Mouse (Mus musculus) embryonic facial prominence, embryonic 10.5 days (tissue): ENCODE measurements around the gene Irx4. TPM values are rescaled to one million over a fixed set of nuclear protein-coding genes. Genes with fewer than 3 reads are reported as not detected.

Source experiments
- DNase-seq: peaks from one replicate; pipeline ENCODE4 v3.0.0-alpha.2; 2017; ENCODE audit warnings: low spot score
- H3K27ac ChIP-seq: fragments of 300-500 bp; sonication (generic); replicated peaks from 2 replicates; pipeline ENCODE4 v1.5.1; 2016; ENCODE audit warnings: mild to moderate bottlenecking
- H3K27me3 ChIP-seq: fragments of 300-500 bp; sonication (generic); replicated peaks from 2 replicates; pipeline ENCODE4 v1.6.1; 2016; ENCODE audit warnings: low read depth, mild to moderate bottlenecking; ENCODE audit not compliant: poor library complexity, severe bottlenecking
- H3K36me3 ChIP-seq: fragments of 300-500 bp; sonication (generic); replicated peaks from 2 replicates; pipeline ENCODE4 v1.6.1; 2016; ENCODE audit warnings: mild to moderate bottlenecking, moderate library complexity
- H3K4me1 ChIP-seq: fragments of 300-500 bp; sonication (generic); 2 replicates; pipeline ENCODE4 v1.6.1; 2016
- H3K4me3 ChIP-seq: fragments of 300-500 bp; sonication (generic); 2 replicates; pipeline ENCODE4 v1.5.1; 2016; ENCODE audit warnings: mild to moderate bottlenecking, moderate library complexity
- H3K9me3 ChIP-seq: fragments of 300-500 bp; sonication (generic); 2 replicates; pipeline ENCODE4 v1.6.1; 2016; ENCODE audit warnings: mild to moderate bottlenecking
- WGBS: fragments of 180-500 bp; shearing (Covaris S2); methylation state at CpG from one replicate; pipeline ENCODE4 v1.1.7; 2016; 5-methylcytosine and 5-hydroxymethylcytosine counted together
- polyA plus RNA-seq: library from polyadenylated mRNA; unstranded; fragments of >200 nt; fragmentation: Nextera tagmentation; extraction: Ambion mirVana; gene quantifications from 2 replicates; pipeline ENCODE4 v1.2.1, GENCODE M21; 2016

Irx4 gene
- polyA plus RNA-seq, 1 experiment from 2014 or later = 3.8 TPM

GRCm38 (mm10) chr13:73262336-73263127 is 2.3 kb downstream of the Irx4 start:
- Histone ChIP-seq H3K27me3 (peaks cover 100% of the 10 kb centered on the region), H3K4me3 (peak overlapping the region; percentile 45), H3K36me3 (no peaks in the 10 kb centered on the region), H3K9me3 (no peaks in the 10 kb centered on the region), H3K4me1 (peaks cover 55% of the 10 kb centered on the region), H3K27ac (no peak overlapping the region)
- DNase-seq = peak; percentile 23
- 2% methylated on average over 24 of the region's 24 CpGs for WGBS

- Histone ChIP-seq H3K4me3 (peak overlapping the region; percentile 45), H3K9me3 (no peaks in the 10 kb centered on the region), H3K36me3 (no peaks in the 10 kb centered on the region), H3K4me1 (peaks cover 57% of the 10 kb centered on the region), H3K27me3 (peaks cover 100% of the 10 kb centered on the region), H3K27ac (no peak overlapping the region)
- peak; percentile 69 for DNase-seq
- 1% methylated on average over 40 of the region's 40 CpGs for WGBS
These were observed 3.1 kb downstream of the Irx4 start for GRCm38 (mm10) chr13:73263128-73263971.

- DNase-seq = peak; percentile 43
- H3K36me3 ChIP-seq = no peaks in the 10 kb centered on the region
- peak overlapping the region; percentile 45 for H3K4me3 ChIP-seq
- H3K9me3 ChIP-seq = no peaks in the 10 kb centered on the region
- 2% methylated on average over 29 of the region's 29 CpGs for WGBS
- peaks cover 65% of the 10 kb centered on the region for H3K4me1 ChIP-seq
- peaks cover 100% of the 10 kb centered on the region for H3K27me3 ChIP-seq
- no peak overlapping the region for H3K27ac ChIP-seq
These were observed 4.0 kb downstream of the Irx4 start for GRCm38 (mm10) chr13:73264166-73264735.

- H3K36me3 ChIP-seq = no peaks in the 10 kb centered on the region
- DNase-seq = peak; percentile 33
- H3K27ac ChIP-seq = no peak overlapping the region
These were observed 4.6 kb downstream of the Irx4 start for GRCm38 (mm10) chr13:73264831-73265230.

GRCm38 (mm10) chr13:73265442-73265841 is 5.2 kb downstream of the Irx4 start:
- H3K4me3 ChIP-seq = peak overlapping the region; percentile 50
- H3K4me1 ChIP-seq = peaks cover 62% of the 10 kb centered on the region
- H3K27me3 ChIP-seq = peaks cover 100% of the 10 kb centered on the region
- no peak overlapping the region for H3K27ac ChIP-seq
- peak; percentile 68 for DNase-seq
- H3K9me3 ChIP-seq = no peaks in the 10 kb centered on the region
- H3K36me3 ChIP-seq = no peaks in the 10 kb centered on the region
- under 1% methylated on average over 28 of the region's 28 CpGs for WGBS

More at GRCm38 (mm10) chr13:73264831-73265230, 4.6 kb downstream of the Irx4 start:
- Histone ChIP-seq H3K4me3 (peak overlapping the region; percentile 50; the same call in 1 of the 2 replicates), H3K4me1 (peaks cover 65% of the 10 kb centered on the region), H3K9me3 (no peaks in the 10 kb centered on the region), H3K27me3 (peaks cover 100% of the 10 kb centered on the region)
- WGBS = 14% methylated on average over 8 of the region's 8 CpGs

GRCm38 (mm10) chr13:73267551-73267950 is 7.3 kb downstream of the Irx4 start:
- no peaks in the 10 kb centered on the region for H3K9me3 ChIP-seq
- DNase-seq = no peak
- H3K27me3 ChIP-seq = peaks cover 100% of the 10 kb centered on the region
- no peaks in the 10 kb centered on the region for H3K36me3 ChIP-seq
- H3K4me3 ChIP-seq = no peak overlapping the region
- 11% methylated on average over 10 of the region's 10 CpGs for WGBS
- peaks cover 63% of the 10 kb centered on the region for H3K4me1 ChIP-seq
- H3K27ac ChIP-seq = no peak overlapping the region

DNA sequence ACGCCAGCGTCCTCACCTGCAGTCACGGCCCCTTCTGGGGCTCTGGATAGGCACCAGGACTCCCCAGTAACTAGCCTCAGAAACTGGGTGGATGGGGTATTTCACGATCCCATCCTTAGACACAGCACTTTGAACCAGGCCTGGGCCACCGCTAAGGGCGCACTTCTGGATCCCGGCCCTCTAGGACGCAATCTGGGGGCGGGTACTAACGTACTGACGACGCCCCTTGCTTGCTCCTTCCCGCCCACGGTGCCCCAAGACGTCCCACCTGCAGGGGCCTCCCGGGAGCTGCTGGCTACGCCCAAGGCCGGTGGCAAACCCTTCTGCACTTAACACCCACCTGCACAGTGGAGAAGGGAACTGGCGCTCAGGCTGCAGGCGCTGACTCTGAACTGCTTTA is 8.4 kb downstream of the Irx4 start:
- peaks cover 57% of the 10 kb centered on the region for H3K4me1 ChIP-seq
- H3K4me3 ChIP-seq = peak overlapping the region; percentile 25
- no peaks in the 10 kb centered on the region for H3K9me3 ChIP-seq
- H3K27me3 ChIP-seq = peaks cover 100% of the 10 kb centered on the region
- DNase-seq = peak; percentile 63
- WGBS = 3% methylated on average over 20 of the region's 20 CpGs
- H3K36me3 ChIP-seq = no peaks in the 10 kb centered on the region
- H3K27ac ChIP-seq = no peak overlapping the region

GRCm38 (mm10) chr13:73269251-73269650 is 9.0 kb downstream of the Irx4 start:
- 10% methylated on average over 15 of the region's 15 CpGs for WGBS

GRCm38 (mm10) chr13:73269891-73270290 is 9.6 kb downstream of the Irx4 start:
- Histone ChIP-seq H3K4me3 (no peak overlapping the region), H3K9me3 (no peaks in the 10 kb centered on the region), H3K36me3 (no peaks in the 10 kb centered on the region), H3K27me3 (peaks cover 100% of the 10 kb centered on the region), H3K4me1 (peaks cover 45% of the 10 kb centered on the region), H3K27ac (no peak overlapping the region)
- DNase-seq = peak; percentile 22
- WGBS = 15% methylated on average over 3 of the region's 3 CpGs

More at GRCm38 (mm10) chr13:73269251-73269650, 9.0 kb downstream of the Irx4 start:
- Histone ChIP-seq H3K27me3 (peaks cover 100% of the 10 kb centered on the region), H3K4me1 (peaks cover 51% of the 10 kb centered on the region), H3K4me3 (no peak overlapping the region), H3K27ac (no peak overlapping the region), H3K9me3 (no peaks in the 10 kb centered on the region), H3K36me3 (no peaks in the 10 kb centered on the region)
- no peak for DNase-seq

GRCm38 (mm10) chr13:73270451-73271081 is 10.3 kb downstream of the Irx4 start:
- Histone ChIP-seq H3K4me1 (peaks cover 38% of the 10 kb centered on the region), H3K27ac (no peak overlapping the region), H3K27me3 (peaks cover 100% of the 10 kb centered on the region), H3K9me3 (no peaks in the 10 kb centered on the region), H3K36me3 (no peaks in the 10 kb centered on the region), H3K4me3 (peak overlapping the region; percentile 48)
- 3% methylated on average over 22 of the region's 22 CpGs for WGBS
- DNase-seq = peak; percentile 55

GRCm38 (mm10) chr13:73271336-73272242 is 11.3 kb downstream of the Irx4 start:
- Histone ChIP-seq H3K4me1 (peaks cover 36% of the 10 kb centered on the region), H3K27me3 (peaks cover 100% of the 10 kb centered on the region), H3K27ac (no peak overlapping the region), H3K4me3 (peak overlapping the region; percentile 48), H3K36me3 (no peaks in the 10 kb centered on the region), H3K9me3 (no peaks in the 10 kb centered on the region)
- peak; percentile 57 for DNase-seq
- WGBS = under 1% methylated on average over 53 of the region's 53 CpGs
